Mouse (Mus musculus) gastrocnemius, adult 18-20 months (tissue): ENCODE measurements around the gene Coq7. TPM values are rescaled to one million over a fixed set of nuclear protein-coding genes. Genes with fewer than 3 reads are reported as not detected.
A peak's percentile ranks its signal among the peaks of the same experiment; 100 is the strongest.

Experiments
- DNase-seq: peaks from one replicate; pipeline ENCODE4 v3.0.0; 2021; ENCODE audit warnings: low spot score
- total RNA-seq, 2 experiments: library from RNA; stranded (reverse); gene quantifications; 2 replicates each; pipeline ENCODE4 v1.2.3; 2021

Coq7 gene
- total RNA-seq, 2 experiments from 2014 or later: 46.4 to 57.7 TPM

DNA sequence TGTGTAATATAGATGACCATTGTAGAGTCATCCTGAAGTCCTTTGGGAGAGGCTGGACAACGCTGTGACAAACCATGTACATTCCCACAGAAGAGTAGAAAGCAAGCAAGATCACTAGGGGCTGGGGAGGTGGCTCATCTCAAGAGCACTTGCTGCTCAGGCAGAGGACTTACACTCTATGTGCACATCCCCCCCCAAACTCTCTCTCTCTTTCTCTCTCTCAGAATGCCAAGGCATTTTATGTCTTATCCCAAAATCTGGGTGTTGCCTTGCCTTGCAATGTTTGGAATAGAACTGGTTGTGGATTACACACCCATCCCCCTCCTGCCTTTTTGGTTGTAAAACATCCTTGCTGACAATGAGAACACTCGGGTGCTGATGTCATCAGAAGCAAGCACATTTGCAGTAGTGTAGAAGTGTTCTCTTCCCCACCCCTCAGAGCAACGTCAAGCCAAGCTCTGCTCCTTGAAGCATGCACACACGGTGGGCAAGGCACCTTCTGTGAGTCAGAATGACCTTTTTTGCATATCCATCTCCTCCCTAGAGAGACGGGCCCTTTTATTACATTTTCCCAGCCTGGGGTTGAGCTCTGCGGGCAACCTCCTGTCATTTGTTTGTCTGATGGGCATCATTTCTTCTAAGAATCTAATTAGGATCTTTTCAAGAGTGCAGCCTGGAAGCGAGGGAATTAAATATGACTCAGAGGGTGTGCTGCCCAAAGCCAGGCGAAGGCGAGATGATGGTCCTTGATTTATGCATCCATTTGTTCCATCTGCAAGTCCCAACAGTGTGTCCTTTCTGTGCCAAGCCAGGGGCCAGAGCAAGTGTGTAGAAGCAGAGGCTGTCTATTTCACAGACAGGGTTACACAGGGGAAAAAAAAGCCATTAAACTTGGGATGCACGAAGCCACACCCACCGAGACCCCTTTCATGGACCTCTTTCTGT is 70.1 kb downstream of the Coq7 start:
- DNase-seq: peak; percentile 22

DNA sequence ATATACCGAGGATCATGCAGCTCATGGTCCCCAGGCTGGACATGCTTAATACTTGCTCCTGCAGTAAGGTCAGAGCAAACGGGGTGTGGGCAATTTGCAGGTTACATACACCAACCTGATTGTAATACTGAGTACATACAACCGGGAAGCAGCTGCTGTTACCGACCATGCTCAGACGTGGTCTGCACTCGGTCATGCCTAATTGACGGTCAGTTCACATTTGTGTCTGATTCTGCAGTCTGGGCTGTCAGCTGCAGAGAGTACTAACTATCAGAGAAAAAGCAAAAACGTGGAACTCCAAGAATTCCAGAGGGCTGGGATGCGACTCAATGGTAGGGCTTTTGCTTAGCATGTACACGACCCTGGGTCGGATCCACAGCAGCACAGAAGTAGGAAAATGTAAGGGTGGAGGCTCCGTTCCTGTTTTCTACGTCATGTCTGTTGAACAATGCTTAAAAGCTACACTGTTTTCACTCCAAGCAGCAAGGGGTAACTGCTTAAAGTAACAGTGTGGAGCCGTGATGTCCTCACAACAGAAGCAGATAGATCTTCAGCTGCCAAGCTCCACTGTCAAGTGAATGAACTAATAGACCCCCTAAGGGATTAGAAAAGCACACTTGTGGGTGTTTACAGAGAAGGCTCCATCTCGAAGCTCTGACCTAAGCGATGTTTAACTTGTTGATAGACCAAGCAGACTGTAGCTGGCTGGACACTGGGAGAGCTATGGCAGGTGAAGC is 71.6 kb downstream of the Coq7 start:
- DNase-seq: no peak

Other genes with a start within 250 kb of the Coq7 start
- under 1 TPM; 0.25 to 0.52 TPM for gene Syt17, start 85.1 kb downstream of the Coq7 start, total RNA-seq
- 1 to 10 TPM; 5.2 to 8.2 TPM for gene Itpripl2, start 41.4 kb downstream of the Coq7 start, total RNA-seq
- gene Tmc7, start 51.4 kb upstream of the Coq7 start, total RNA-seq: 10 to 100 TPM in 1 of 2 experiments, 1 to 10 TPM in 1; 9.6 to 13.1 TPM
- gene Tmc5, start 63.9 kb upstream of the Coq7 start, total RNA-seq: not detected
- gene Gde1, start 172.4 kb upstream of the Coq7 start, total RNA-seq: 10 to 100 TPM; 45.4 to 45.7 TPM
- 1 to 10 TPM; 2.0 to 3.2 TPM for gene Ccp110, start 179.2 kb upstream of the Coq7 start, total RNA-seq
- gene Vps35l, start 206.9 kb upstream of the Coq7 start, total RNA-seq: 10 to 100 TPM; 20.4 to 20.5 TPM